Mouse (Mus musculus): ENCODE measurements around the gene Arpp21. TPM values are rescaled to one million over a fixed set of nuclear protein-coding genes. Genes with fewer than 3 reads are reported as not detected.
A peak's percentile ranks its signal among the peaks of the same experiment; 100 is the strongest.

The Arpp21 gene
- polyA plus RNA-seq, 1 experiment from 2014 or later: 1.0 TPM

Small RNAs within 50 kb of the gene (microRNA-seq; reads per million reads assigned to microRNA genes)
- gene Mir128-2: 16.5 reads per million, percentile 44 among the genes with 10 or more reads in this experiment
